Mouse (Mus musculus) brain, embryonic 18.5 days (tissue): ENCODE data around the gene Olfr1204.

Source experiments
- DNase-seq: peaks from one replicate; pipeline ENCODE4 v3.0.0-alpha.2; 2012; ENCODE audit warnings: low read depth, low spot score

Gene Olfr1204

DNA sequence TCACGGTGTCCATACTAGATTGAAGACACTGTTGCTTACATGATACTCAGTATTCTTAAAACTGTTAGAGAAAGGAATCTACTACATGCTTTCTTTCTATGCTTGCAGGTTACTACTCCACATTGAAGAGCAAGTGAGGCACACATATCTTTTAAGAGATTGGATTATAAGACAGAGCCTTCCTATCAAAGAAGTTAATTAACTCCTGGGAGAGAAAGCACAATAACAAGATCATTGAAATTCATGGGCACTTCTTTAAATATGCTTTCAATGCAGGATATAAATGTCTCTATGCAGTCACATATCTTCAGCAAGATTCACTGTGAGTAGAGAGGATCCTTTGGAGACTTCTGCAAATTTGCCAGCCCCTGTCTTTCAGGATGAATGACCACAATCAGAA, at the start of gene Olfr1204:
Olfr1204 (plus strand) TSS at position 301 of the 400 bp plus-strand sequence.
- no peak for DNase-seq

DNA sequence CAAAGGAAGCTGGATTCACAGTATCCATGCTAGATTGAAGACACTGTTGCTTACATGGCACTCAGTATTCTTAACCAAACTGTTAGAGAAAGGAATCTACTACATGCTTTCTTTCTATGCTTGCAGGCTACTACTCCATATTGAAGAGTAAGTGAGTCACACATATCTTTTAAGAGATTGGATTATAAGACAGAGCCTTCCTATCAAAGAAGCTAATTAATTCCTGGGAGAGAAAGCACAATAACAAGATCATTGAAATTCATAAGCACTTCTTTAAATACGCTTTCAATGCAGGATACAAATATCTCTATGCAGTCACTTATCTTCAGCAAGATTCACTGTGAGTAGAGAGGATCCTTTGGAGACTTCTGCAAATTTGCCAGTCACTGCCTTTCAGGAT, 34.9 kb upstream of the Olfr1204 start, which contains the start of gene Olfr1202:
Olfr1202 (plus strand) TSS at position 301 of the 400 bp plus-strand sequence.
- no peak for DNase-seq

DNA sequence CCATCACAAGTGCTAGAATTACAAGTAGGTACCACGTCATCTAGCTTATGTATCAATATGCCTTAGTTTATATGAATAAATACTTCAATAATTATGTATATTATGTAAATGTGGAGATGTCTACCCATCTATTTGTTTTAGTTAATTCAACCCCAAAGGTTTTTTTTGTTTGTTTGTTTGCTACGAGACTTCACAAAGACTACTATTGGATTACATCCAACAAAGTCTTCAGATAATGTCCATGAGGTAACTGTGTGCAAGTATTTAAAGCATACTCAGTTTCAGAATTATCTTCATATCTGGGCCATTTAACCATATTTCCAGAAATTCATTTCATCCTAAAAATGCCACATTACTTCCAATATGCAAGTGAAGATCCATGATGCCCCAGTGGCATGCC, 19.7 kb upstream of the Olfr1204 start, which contains the start of gene Olfr1205:
Olfr1205 (plus strand) TSS at position 301 of the 400 bp plus-strand sequence.
- DNase-seq = no peak

- DNase-seq = no peak
These were observed 10.6 kb upstream of the Olfr1204 start for GRCm38 (mm10) chr2:88838477-88838876.

DNA sequence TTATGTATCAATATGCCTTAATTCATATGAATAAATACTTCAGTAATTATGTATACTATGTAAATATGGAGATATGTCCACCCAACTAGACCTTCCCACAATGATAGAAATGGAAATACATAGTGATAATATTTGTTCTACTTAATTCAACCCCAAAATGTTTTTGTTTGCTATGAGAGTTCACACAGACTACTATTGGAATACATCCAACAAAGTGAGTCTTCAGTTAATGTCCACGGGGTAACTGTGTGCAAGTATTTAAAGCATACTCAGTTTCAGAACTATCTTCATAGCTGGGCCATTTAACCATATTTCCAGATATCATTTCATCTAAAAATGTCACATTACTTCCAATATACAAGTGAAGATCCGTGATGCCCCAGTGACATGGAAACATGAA, 13.8 kb downstream of the Olfr1204 start, which contains the start of gene Olfr1206:
Olfr1206 (plus strand) TSS at position 301 of the 400 bp plus-strand sequence.
- DNase-seq = no peak

GRCm38 (mm10) chr2:88902211-88902610, 53.1 kb downstream of the Olfr1204 start, which contains the start of gene Olfr1208:
Olfr1208 (minus strand) TSS chr2:88902311.
- no peak for DNase-seq
